In genomic region chr7:119673465-119673864, GRCm38 (mm10) we compare ENCODE assay signal across 8 mouse cellular contexts. TPM values are rescaled to one million over a fixed set of nuclear protein-coding genes. Genes with fewer than 3 reads are reported as not detected.
DNase-seq lines count a peak whose midpoint lies in the region; ATAC-seq lines count a peak whose summit lies in the region.

No protein-coding gene starts in this region.

- H3K27me3 ChIP-seq in heart, embryonic 11.5 days (ENCODE audit: control insufficient read depth, insufficient read depth, low read length), result no peaks in the 10 kb centered on the region; the same call in 1 of the 2 replicates
- no peaks in the 10 kb centered on the region for H3K27me3 ChIP-seq in embryonic facial prominence, embryonic 15.5 days
- H3K27me3 ChIP-seq in intestine, embryonic 15.5 days (replicated peaks), result no peaks in the 10 kb centered on the region
- no peaks in the 10 kb centered on the region for H3K27me3 ChIP-seq in liver, embryonic 11.5 days (replicated peaks; ENCODE audit: control insufficient read depth, insufficient read depth, low read length)
- H3K27me3 ChIP-seq in neural tube, embryonic 13.5 days, result no peaks in the 10 kb centered on the region

- H3K4me1 ChIP-seq in heart, embryonic 11.5 days (ENCODE audit: control insufficient read depth, insufficient read depth, low read length), result no peaks in the 10 kb centered on the region
- H3K4me1 ChIP-seq in embryonic facial prominence, embryonic 15.5 days, result no peaks in the 10 kb centered on the region
- H3K4me1 ChIP-seq in intestine, embryonic 15.5 days (replicated peaks), result no peaks in the 10 kb centered on the region
- no peaks in the 10 kb centered on the region for H3K4me1 ChIP-seq in liver, embryonic 11.5 days (replicated peaks; ENCODE audit: control insufficient read depth, insufficient read depth, low read length)
- H3K4me1 ChIP-seq in neural tube, embryonic 13.5 days (replicated peaks), result no peaks in the 10 kb centered on the region

- no peak overlapping the region for H3K27ac ChIP-seq in heart, embryonic 11.5 days (ENCODE audit: low read depth, low read length)
- no peak overlapping the region for H3K27ac ChIP-seq in embryonic facial prominence, embryonic 15.5 days (replicated peaks)
- no peak overlapping the region for H3K27ac ChIP-seq in intestine, embryonic 15.5 days
- H3K27ac ChIP-seq in liver, embryonic 11.5 days (ENCODE audit: low read depth, low read length), result no peak overlapping the region
- no peak overlapping the region for H3K27ac ChIP-seq in neural tube, embryonic 13.5 days (replicated peaks)

- H3K9ac ChIP-seq in heart, embryonic 11.5 days (ENCODE audit: low read depth, low read length), result no peak overlapping the region
- no peak overlapping the region for H3K9ac ChIP-seq in embryonic facial prominence, embryonic 15.5 days
- no peak overlapping the region for H3K9ac ChIP-seq in intestine, embryonic 15.5 days
- no peak overlapping the region for H3K9ac ChIP-seq in liver, embryonic 11.5 days (ENCODE audit: low read depth, low read length)
- no peak overlapping the region for H3K9ac ChIP-seq in neural tube, embryonic 13.5 days

- no peak overlapping the region for H3K4me2 ChIP-seq in heart, embryonic 11.5 days
- H3K4me2 ChIP-seq in embryonic facial prominence, embryonic 15.5 days (replicated peaks), result no peak overlapping the region
- H3K4me2 ChIP-seq in intestine, embryonic 15.5 days (replicated peaks), result no peak overlapping the region
- H3K4me2 ChIP-seq in liver, embryonic 11.5 days, result no peak overlapping the region
- no peak overlapping the region for H3K4me2 ChIP-seq in neural tube, embryonic 13.5 days

- no peaks in the 10 kb centered on the region for H3K9me3 ChIP-seq in heart, embryonic 11.5 days (replicated peaks; ENCODE audit: control insufficient read depth, low read length)
- H3K9me3 ChIP-seq in embryonic facial prominence, embryonic 15.5 days (replicated peaks), result no peaks in the 10 kb centered on the region
- no peaks in the 10 kb centered on the region for H3K9me3 ChIP-seq in intestine, embryonic 15.5 days
- no peaks in the 10 kb centered on the region for H3K9me3 ChIP-seq in liver, embryonic 11.5 days (ENCODE audit: control insufficient read depth, low read length)
- H3K9me3 ChIP-seq in neural tube, embryonic 13.5 days, result no peaks in the 10 kb centered on the region

- peak; percentile 8 to 21 for DNase-seq in heart, adult 18-20 months
- peak; percentile 74 for DNase-seq in NIH3T3 (ENCODE audit: low read depth)
- DNase-seq in liver, embryonic 11.5 days (ENCODE audit: low spot score), result no peak
- peak; percentile 41 for DNase-seq in thymus, postnatal 4 days

- no peak overlapping the region for H3K4me3 ChIP-seq in heart, embryonic 11.5 days (ENCODE audit: low read depth, low read length)
- no peak overlapping the region for H3K4me3 ChIP-seq in embryonic facial prominence, embryonic 15.5 days (replicated peaks)
- H3K4me3 ChIP-seq in intestine, embryonic 15.5 days (replicated peaks), result no peak overlapping the region
- no peak overlapping the region for H3K4me3 ChIP-seq in liver, embryonic 11.5 days (ENCODE audit: low read depth, low read length)
- H3K4me3 ChIP-seq in neural tube, embryonic 13.5 days, result no peak overlapping the region

- no peak for ATAC-seq in heart, embryonic 11.5 days (replicated peaks; ENCODE audit: insufficient number of reproducible peaks, low FRiP score, low TSS enrichment)
- ATAC-seq in embryonic facial prominence, embryonic 15.5 days (ENCODE audit: insufficient number of reproducible peaks, low FRiP score, low TSS enrichment, low read depth), result peak; percentile 39; the same call in 1 of the 2 replicates
- 0 out of 2 replicates have a peak, but pooled peaks have one; percentile 31 for ATAC-seq in intestine, embryonic 15.5 days
- ATAC-seq in liver, embryonic 11.5 days (replicated peaks; ENCODE audit: low FRiP score), result 0 out of 2 replicates have a peak, but pooled peaks have one; percentile 31
- ATAC-seq in neural tube, embryonic 13.5 days (ENCODE audit: low read depth), result peak; percentile 43; the same call in 1 of the 2 replicates

- no peaks in the 10 kb centered on the region for H3K36me3 ChIP-seq in heart, embryonic 11.5 days (ENCODE audit: control insufficient read depth, insufficient read depth, low read length)
- H3K36me3 ChIP-seq in embryonic facial prominence, embryonic 15.5 days, result no peaks in the 10 kb centered on the region
- H3K36me3 ChIP-seq in intestine, embryonic 15.5 days, result no peaks in the 10 kb centered on the region
- no peaks in the 10 kb centered on the region for H3K36me3 ChIP-seq in liver, embryonic 11.5 days (ENCODE audit: control insufficient read depth, insufficient read depth, low read length)
- no peaks in the 10 kb centered on the region for H3K36me3 ChIP-seq in neural tube, embryonic 13.5 days

- WGBS in heart, embryonic 11.5 days (ENCODE audit: insufficient replicate concordance), result 16% methylated on average over 6 of the region's 6 CpGs
- 16% methylated on average over 6 of the region's 6 CpGs for WGBS in embryonic facial prominence, embryonic 15.5 days
- 16% methylated on average over 6 of the region's 6 CpGs for WGBS in intestine, embryonic 15.5 days
- WGBS in liver, embryonic 11.5 days, result 22% methylated on average over 6 of the region's 6 CpGs
- 22% methylated on average over 6 of the region's 6 CpGs for WGBS in neural tube, embryonic 13.5 days

RNA-seq across cellular contexts. Expression of gene Acsm4, which starts 16.4 kb away (rescaled TPM):
- not detected for total RNA-seq in heart, adult 18-20 months (2021)
- not detected in 2 replicates for polyA plus RNA-seq in heart, embryonic 11.5 days (2014; fragmentation: Nextera tagmentation; extraction: Ambion mirVana)
- polyA plus RNA-seq in embryonic facial prominence, embryonic 15.5 days (2015; fragmentation: Nextera tagmentation; extraction: Ambion mirVana), result 11.7 and 21.4 TPM in 2 replicates
- not detected in 2 replicates for polyA plus RNA-seq in intestine, embryonic 15.5 days (2015; fragmentation: Nextera tagmentation; extraction: Ambion mirVana)
- not detected in 2 replicates for polyA plus RNA-seq in liver, embryonic 11.5 days (2014; fragmentation: Nextera tagmentation; extraction: Ambion mirVana)
- polyA plus RNA-seq in neural tube, embryonic 13.5 days (2015; fragmentation: Nextera tagmentation; extraction: Ambion mirVana), result not detected in 2 replicates

RNA-seq across cellular contexts. Expression of gene Thumpd1, which starts 47.1 kb away (rescaled TPM):
- 10 to 100 TPM; 16.0 to 17.2 TPM for total RNA-seq in heart, adult 18-20 months (2021)
- polyA plus RNA-seq in heart, embryonic 11.5 days (2014; fragmentation: Nextera tagmentation; extraction: Ambion mirVana), result 54.1 and 73.0 TPM in 2 replicates
- polyA plus RNA-seq in embryonic facial prominence, embryonic 15.5 days (2015; fragmentation: Nextera tagmentation; extraction: Ambion mirVana), result 67.7 and 70.2 TPM in 2 replicates
- polyA plus RNA-seq in intestine, embryonic 15.5 days (2015; fragmentation: Nextera tagmentation; extraction: Ambion mirVana), result 61.9 and 62.9 TPM in 2 replicates
- 88.1 and 94.4 TPM in 2 replicates for polyA plus RNA-seq in liver, embryonic 11.5 days (2014; fragmentation: Nextera tagmentation; extraction: Ambion mirVana)
- 67.5 and 73.4 TPM in 2 replicates for polyA plus RNA-seq in neural tube, embryonic 13.5 days (2015; fragmentation: Nextera tagmentation; extraction: Ambion mirVana)

Comparison
In these comparisons a context has a peak if more than half of its experiments do, and no peak if none do; other contexts are left out.
1. RNA of gene Acsm4, which starts 16.4 kb away (polyA plus RNA-seq): 11.7 to 21.4 TPM in embryonic facial prominence, embryonic 15.5 days; not detected in liver, embryonic 11.5 days, not detected in heart, embryonic 11.5 days, not detected in intestine, embryonic 15.5 days and not detected in neural tube, embryonic 13.5 days; every median in the first group is over 10 times any median in the second.